Mouse (Mus musculus): ENCODE data around the gene Nr1h3.
A peak's percentile ranks its signal among the peaks of the same experiment; 100 is the strongest.
"Not testable (repeated sequence)": the region's sequence is repeated elsewhere in the genome, so short reads cannot be mapped to it uniquely, and the experiment has no call there.

Gene Nr1h3

DNA sequence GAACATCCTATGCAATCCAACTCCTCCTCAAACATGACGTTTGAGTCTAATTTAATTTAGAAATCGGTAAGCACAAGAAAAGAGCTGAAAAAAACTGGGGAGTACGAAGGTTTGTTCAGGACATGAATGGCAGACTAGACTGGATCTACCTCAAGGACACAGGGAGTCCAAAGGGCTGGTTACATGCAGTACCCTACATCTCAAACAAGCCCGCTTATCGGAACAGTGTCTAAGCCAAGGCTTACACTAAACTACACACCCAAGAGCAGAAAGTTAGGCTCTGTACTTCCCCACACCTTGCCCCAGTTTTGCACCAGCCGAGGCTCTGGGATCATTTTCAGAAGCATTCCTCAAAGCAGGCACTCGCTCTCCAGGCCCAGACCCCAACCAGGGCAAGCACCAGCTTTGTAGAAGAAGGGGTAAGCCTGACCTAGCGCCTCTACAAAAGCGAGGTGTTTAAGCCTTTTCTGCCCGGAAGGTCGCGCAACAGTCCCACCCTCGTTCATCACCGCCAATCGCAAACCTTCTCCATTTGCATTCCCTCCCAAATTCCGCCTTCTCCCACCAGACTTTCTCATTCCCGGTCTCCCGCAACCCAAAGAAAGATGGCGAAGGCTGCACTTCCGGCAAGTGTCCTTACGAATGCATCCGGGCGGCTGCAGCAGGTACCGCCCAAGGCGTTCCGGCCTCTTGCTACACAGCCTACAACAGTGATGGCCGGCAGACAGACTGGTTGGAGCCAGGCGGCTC lies at the start of gene Nr1h3, which contains the start of gene Acp2:
Gene Nr1h3 (minus strand): TSS at position 613 of the 750 bp plus-strand sequence.
Gene Acp2 (plus strand): TSS at position 664 of the 750 bp plus-strand sequence.
- peak; percentile 87 for DNase-seq (ENCODE audit: low read depth, low spot score)

DNA sequence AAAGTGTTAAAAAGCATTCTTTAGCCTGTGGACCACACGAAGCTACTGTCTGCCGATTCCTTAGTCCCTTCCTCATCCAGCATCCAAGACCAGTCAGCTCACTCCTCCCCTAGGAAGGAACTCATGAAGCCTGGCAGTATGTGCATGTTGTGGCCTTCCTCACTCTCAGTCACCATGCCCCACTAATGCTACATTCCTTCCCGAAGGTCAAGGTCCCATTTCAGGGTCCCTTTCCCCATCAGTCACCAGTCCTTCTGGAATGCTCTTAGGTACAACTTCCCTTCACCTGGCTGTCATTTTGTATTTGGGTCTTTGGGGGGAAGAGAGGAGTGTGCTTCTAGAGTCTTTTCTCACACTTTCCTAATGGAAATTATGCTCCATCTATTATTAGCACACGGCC lies 49.4 kb upstream of the Nr1h3 start:
- DNase-seq (ENCODE audit: low read depth, low spot score): no peak

DNA sequence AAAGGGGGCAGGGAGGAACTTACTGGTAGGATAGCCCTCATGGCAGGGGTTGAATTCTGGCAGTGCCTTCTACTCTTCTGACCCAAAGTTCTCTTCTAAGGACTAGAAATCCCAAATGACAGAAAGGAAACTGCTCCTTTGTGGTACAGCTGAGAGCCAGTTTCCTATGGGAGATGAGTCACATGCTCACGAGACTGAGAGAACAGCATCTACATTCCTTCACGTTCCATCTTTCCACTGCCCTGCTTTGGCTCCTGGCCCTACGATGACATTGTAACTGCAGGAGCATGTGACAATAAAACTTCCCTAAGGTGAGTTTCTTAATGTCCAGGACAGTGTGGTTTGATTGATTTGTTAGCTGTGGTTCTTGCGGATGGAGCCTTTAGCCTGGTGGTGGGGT lies 45.7 kb upstream of the Nr1h3 start:
- no peak for DNase-seq (ENCODE audit: low read depth, low spot score)

DNA sequence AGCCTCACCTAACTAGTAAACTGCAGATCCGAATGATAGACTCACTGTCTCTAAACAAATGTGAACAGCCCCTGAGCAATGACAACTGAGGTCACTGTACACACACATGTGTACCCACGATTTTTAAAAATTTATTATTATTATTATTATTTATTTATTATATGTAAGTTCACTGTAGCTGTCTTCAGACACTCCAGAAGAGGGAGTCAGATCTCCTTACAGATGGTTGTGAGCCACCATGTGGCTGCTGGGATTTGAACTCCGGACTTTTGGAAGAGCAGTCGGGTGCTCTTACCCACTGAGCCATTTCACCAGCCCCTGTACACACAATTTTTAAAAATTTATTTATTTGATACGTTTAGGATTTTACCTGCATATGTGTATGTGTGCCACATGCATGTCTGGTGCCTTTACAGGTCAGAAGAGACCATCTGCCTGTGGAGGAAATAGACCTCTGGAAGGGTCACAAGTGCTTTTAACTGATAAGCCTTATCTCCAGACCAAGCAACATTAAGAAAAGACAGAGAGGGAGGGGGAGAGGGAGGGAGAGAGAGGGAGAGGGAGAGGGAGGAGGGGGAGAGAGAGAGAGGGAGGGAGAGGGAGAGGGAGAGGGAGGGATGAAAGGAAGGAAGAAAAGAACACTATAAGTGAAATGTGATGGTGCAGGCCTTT lies 42.1 kb upstream of the Nr1h3 start:
- no peak for DNase-seq (ENCODE audit: low read depth, low spot score)

DNA sequence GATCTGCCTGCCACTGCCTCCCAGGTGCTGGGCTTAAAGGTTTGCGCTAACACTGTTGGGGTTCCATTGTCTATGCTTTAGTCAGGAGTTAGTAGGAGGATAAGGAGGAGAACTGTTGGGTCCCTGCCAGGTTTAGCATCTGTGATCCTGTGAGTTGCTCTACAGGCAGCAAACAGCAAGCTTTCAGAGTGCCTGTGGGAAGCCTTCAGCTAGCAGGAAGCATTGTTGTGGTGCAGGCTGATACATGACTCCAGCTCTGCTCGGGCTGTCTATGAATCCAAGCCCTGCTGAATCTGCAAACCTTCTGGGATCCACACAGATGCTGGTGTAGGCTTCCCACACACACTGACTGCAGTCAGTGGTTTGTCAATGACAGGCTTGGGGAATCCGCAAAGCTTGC lies 40.8 kb upstream of the Nr1h3 start:
- DNase-seq (ENCODE audit: low read depth, low spot score): no peak

DNA sequence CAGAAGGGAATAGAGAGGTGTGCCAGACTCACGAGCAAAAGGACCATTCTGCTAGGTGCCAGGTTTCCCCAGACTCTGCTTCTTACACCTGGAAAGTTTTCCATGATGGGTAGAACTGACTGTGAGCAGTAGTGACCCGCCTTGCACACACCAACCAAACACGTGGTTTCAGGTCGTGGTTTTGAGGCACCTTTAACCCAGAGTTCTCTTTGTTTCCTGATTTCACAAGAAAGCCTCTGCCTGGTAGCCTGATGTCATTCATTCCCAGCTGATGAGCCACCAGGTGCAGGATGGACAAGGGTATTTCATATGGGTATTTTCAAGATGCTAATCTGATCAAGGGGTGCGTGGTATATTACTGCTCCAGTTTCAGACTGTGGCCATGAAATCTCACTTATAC lies 39.9 kb upstream of the Nr1h3 start:
- no peak for DNase-seq (ENCODE audit: low read depth, low spot score)

DNA sequence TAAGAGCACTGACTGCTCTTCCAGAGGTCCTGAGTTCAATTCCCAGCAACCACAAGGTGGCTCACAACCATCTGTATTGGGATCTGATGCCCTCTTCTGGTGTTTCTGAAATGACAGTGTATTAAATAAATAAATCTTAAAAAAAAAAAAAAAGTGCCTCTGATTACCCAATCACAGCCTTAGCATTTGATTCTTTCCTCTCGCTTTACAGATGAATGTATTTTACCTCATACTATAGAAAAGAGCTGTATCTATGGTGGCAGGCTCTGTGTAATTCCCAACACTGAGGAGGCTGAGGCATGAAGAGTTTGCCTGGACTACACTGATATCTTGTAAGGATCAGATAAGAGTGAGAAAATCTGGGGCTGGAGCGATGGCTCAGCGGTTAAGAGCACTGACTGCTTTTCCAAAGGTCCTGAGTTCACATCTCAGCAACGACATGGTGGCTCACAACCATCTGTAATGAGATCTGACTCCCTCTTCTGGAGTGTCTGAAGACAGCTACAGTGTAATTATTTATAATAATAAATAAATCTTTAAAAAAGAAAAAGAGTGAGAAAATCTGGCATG lies 35.0 kb upstream of the Nr1h3 start:
- DNase-seq (ENCODE audit: low read depth, low spot score): not testable (repeated sequence)

DNA sequence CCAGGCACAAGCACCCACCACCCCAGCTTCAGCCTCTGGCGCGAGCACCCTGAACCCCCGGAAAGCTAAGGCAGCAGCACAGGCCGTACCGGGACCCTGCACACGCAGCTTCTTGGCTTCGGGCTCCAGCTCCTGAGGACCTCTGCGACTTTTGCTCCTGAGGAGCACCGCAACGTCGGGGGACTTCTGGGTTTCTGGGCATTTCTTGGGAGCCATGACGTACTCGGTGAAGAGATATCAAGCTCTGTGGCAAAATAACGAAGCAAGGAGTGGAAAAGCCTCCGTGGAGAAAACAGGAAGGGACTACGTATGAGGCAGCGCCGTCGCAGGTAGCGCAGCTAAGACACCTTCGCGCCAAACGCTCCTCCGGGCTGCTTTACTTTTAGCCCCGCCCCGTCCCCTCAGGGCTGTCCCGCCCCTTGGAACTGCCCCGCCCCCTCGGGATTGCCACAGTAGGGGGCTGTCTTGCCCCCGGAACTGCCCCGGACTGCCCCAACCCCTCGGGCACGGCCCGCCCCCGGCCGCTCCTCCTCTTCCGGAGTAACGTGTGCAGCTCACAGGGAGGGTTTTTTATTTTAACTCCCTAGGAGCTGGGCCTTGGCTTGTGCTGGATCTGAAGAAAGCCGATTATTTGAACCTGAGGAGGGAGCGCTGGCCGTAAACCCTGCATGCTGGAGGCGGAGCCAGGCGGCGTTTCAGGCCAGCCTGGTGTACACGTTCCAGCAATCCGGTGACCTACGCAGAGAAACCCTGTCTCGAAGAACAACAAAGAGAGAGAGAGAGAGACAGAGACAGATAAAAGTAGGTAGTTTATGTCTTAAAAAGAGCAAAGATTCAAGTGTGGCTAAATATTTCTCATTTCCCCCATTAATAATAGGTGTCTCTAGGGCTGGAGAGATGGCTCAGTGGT lies 34.2 kb upstream of the Nr1h3 start, which contains the start of gene Ddb2:
Gene Ddb2 (minus strand): TSS at position 382 of the 910 bp plus-strand sequence.
- DNase-seq (ENCODE audit: low read depth, low spot score): peak; percentile 95

DNA sequence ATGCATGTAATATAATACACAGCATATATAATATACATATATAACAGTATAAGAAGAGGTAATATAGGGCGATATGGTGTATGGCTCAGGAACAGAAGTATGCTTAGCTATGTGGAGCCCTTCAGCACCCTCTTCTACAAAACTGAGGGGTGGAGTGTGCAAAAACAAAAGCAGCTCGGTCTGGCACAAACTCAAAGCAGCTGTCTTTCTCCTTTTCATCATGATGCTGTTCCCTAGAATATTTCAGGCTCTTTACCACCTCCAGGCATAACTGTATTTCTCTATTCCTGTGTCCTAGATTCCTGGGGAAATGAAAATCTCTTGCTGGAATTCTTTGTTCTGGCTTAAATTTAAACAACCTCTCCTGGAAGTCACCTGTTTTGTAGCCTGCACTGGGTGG lies 27.1 kb upstream of the Nr1h3 start:
- no peak for DNase-seq (ENCODE audit: low read depth, low spot score)

DNA sequence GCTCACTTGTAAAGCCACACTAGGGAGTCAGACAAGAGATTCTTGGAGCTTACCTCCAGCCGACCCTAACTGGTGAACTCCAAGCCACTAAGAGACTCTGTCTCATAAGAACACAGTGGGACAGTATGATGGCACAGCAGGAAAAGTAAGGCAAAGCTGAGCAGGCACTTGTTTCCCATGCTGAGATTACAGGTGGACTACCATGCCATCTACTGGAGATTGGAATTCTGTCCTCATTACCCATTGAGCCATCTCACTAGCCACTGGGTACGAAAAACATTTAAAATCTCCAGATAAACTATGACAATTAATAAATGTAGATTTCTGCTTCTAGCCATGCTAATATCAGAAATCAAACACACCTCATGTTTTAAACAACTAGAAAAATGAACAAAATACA lies 21.0 kb upstream of the Nr1h3 start:
- no peak for DNase-seq (ENCODE audit: low read depth, low spot score)

DNA sequence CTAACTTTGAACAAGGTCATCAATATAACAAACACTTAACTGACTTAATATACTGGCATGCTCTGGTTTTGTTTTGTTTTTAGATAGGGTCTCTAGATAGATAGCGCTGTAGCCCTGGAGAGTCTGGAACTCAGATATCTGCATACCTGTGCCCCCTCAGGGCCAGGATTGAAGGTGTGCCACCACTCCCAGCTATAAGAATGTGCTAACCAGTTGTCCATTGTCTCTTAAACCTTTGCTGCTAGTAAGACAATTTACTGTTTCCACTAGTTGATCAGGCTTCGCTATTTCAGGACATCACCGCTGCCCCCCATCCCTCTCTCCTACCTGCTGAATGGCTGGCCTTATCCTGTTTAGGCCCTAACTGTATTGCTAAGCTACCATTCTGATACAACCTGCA lies 17.9 kb upstream of the Nr1h3 start:
- no peak for DNase-seq (ENCODE audit: low read depth, low spot score)

DNA sequence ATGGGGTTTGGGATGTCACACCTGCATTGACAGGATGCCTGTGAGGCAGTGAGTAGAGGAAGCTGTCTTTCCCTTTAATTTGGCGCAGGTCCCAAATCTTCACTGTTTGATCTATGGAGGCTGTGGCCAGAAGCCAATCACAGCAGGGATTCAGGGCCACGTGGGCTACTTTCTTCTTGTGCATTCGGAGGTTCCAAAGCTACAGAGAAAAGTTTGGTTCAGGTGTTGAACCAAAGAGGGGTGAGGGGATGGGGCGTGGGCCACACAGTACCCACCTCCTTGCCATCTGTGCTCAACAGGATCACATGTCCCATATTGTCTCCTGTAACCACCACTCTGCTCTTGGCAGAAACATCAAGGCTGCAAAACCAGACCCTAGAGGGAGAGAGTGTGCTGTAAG lies 14.4 kb upstream of the Nr1h3 start:
- no peak for DNase-seq (ENCODE audit: low read depth, low spot score)

DNA sequence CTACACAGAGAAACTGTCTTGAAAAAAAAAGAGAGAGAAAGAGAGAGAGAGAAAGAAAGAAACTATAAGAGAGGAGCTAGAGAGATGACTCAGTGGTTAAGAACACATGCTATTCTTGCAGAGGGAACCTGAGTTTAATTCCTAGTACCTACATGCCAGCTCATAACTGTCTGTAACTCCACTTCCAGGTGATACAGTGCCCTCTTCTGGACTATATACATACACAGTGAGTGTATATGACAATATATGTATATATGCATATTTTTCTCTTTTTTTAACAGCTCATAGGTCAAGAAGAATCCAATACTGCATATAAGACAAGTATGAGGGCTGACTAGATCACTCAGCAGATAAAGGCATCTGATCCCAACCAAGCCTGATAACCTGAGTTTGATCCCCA lies 10.7 kb upstream of the Nr1h3 start:
- DNase-seq (ENCODE audit: low read depth, low spot score): no peak

DNA sequence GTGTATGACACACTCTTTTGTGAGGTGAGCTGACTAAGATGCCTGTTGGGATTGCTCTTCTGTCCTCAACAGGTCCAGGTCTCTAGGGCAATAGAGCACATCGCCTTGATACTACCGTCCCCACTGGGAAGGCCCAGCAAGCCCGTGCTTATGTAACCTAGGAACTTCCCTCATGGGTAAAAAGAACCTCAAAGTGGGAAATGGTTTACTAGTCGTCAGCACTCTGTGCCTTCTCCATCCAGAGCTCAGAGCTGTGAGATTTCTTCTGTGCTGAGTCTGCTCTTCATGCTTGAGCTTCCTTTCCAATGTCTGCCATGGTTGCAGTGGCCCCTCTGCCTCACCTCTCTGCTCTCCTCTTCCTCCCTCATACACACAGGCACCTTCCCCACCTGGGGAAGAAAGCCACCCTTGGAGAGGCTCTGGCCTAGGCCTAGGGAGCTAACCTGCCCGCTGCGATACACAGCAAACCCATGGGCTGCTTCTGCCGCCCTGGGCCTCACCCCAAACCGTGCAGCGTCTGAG lies 3.7 kb upstream of the Nr1h3 start:
- no peak for DNase-seq (ENCODE audit: low read depth, low spot score)

DNA sequence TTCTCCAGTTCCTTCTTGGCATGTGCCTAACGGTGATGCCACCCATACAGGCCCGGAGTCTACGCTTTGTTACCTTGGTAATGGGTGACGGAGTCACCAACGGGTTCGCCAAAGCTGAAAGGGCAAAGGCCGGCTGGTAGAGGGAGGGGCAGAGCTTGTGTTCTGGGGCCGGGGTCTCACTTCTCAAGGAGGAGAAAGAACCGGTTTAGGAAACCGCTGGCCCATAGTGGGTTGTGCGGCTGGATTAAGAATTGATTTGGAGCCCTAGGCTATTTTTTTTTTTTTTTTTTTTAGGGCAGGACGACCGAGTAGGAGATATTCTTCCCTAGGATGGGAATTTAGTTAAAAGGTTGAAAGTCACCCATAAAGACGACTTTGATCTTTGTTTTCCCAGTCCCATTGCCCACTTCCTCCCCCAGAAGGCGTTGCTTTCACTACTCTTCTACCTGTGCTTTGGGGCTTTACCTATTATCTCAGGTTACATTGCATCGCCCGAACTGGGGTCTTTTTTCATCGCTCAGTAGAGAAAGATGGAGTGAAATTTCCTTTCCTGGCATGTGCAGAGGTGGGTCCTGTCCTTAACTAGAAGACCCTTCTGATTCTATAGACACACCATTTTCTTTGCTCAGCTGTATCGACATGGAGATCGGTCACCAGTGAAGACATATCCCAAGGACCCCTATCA lies 480 bp upstream of the Nr1h3 start:
- no peak for DNase-seq (ENCODE audit: low read depth, low spot score)

DNA sequence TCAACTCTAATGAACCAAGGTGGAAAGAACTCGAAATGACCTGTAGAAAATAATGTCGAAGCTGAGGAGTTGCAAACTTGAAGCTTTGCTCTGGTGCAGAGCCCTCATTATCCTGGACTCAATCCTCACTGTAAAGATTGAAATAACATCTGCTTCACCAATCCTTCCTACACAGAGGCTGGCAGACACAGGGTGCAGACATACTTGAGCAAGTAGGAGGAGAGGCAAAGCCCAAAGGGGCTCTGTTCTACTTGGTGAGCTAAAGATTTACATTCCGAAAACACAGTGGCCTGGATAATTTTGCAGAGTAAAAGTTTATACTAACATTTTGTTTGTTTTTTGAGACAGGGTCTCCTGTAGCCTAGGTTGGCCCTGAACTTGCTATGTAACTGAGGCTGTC lies 3.7 kb downstream of the Nr1h3 start:
- DNase-seq (ENCODE audit: low read depth, low spot score): no peak

DNA sequence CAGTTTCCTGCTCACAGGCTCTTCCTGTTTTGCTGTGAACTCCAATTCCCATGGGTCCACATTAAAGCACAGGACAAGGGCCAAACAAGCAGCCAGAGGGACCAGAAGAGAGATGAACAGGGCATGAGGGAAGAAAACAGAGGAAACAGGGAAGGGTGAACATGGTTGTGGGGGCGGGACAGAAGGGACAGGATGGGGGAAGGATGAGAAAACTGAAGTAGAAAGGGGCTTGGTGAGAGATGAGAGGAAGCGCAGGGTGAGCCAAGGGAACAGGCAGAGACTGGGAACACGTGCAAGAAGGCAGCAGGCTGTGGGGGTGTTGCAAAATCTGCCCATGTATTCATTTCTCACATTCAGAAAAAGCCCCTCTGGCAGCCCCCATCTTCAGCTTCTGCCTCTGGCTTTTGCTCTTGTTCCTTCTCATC lies 6.0 kb downstream of the Nr1h3 start:
- no peak for DNase-seq (ENCODE audit: low read depth, low spot score)

DNA sequence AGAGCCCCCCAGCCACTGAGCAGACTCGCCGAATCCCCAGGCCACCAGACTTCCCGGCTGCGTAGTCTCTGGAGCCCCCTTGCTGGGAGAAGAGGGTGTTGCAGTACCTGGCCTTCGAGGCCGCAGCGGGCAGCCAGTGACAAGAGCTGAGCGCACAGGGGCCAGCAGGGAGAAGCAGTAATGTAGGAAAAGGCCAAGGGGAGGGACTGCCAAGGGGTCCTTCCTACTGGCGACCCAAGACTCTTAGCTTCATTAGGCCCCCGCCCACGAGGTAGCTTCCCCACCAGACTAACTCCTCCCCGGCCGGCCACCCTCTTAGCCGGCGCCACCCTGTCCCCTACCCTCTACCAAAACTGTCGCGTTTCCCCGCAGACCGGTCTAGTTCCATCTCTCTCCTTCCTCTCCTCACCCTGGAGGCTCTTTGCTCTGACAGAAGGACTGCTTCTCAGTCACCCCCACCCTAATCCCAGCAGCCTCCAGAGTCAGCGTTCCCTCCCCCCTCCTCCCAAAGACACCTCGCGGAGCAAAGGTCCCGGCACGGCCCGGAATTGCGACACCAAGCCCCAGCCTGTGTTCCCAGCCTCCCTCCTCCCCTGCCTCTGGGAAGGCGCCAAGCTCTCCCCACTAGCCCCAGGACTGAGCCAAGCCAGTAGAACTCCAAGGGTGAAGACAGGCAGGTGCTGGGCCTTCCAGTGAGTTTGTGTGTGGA lies 7.9 kb downstream of the Nr1h3 start:
- DNase-seq (ENCODE audit: low read depth, low spot score): no peak

DNA sequence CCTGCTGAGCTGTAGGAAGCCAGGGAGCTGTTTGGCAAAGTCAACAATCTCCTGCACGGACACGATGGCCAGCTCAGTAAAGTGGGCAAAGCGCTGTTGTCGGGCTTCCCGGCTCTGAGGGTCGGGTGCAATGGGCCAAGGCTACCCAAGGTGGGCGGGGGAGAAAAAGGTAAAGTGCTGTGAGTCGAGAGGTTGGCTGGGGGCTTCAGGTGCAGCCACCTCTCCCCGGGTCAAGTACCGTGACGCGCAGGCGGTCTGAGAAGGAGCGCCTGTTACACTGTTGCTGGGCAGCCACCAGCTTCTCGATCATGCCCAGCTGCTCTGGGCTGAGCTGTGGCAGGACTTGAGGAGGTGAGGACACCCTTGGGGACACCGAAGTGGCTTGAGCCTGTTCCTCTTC lies 12.1 kb downstream of the Nr1h3 start:
- DNase-seq (ENCODE audit: low read depth, low spot score): no peak

DNA sequence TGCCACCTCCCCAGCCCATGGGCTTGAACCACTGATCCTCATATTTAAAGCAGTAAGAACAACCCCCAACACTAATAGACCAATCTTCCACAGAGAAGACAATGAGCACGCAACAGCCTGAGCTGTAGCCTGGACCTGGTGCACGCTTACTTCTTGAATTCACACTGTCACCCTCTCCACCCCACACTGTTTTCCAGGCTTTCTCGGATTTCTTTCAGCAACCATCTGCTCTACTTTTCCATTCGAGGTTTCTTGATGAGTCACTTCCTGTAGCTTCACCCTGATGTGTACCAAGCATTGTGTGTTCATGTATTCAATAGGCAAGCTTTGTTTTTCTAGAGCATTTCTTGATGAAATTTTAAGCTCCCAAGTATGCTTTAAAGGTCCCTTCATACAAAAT lies 15.2 kb downstream of the Nr1h3 start:
- DNase-seq (ENCODE audit: low read depth, low spot score): no peak
